Mouse (Mus musculus): ENCODE data around the gene Cdc42. TPM values are rescaled to one million over a fixed set of nuclear protein-coding genes. Genes with fewer than 3 reads are reported as not detected.

Cdc42 gene
- total RNA-seq, 2 experiments from 2014 or later: 497 to 507 TPM

DNA sequence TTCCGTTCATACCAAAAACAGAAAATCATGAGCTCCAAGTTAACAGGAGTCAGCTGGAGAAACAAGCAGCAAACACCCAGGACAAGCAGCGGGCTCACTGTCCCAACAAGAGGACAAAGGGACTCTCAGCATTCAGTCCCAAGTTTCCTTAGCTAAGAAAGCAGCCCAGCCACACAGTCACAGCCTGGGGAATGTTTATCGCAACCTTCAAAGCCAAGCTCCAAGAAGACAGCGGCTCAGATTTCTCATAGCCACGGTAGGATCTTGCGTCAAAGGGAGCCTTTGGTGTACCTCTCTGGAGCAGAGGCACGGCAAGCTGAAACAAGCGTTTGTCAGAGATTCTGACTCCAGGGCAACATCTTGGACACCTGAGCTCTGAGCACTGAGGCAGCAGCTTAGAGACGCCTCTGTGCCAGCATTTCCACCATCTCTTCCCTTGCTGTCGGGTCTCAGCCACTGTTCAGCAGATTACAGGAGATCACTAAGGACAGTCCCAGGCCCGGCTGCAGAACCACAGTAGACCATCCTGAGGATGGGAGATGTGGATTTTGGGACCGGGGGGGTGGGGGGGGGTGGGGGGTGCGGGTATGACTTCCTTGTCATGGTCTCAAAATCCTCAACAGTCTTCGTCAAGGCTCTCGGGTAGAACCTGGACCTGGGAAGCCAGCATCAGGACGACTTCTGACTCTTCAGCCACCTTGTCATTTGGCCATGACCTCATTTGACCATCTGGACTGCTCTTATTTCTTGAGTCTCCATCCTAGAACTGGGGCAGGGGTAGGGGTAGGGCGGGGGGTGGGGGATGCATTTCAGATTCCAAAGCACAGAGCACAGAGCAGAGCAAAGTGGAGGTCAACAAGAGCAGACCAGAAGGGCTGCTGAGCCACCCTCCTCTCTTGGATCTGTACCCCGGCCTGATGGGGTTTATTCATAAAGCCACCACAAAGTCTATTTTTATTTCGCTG, 18.1 kb upstream of the Cdc42 start:
- intact Hi-C loops (cut with DNase I): no loop called here
- no peak for DNase-seq (ENCODE audit: extremely low spot score in 1 of 2, low spot score in 2 of 2)

DNA sequence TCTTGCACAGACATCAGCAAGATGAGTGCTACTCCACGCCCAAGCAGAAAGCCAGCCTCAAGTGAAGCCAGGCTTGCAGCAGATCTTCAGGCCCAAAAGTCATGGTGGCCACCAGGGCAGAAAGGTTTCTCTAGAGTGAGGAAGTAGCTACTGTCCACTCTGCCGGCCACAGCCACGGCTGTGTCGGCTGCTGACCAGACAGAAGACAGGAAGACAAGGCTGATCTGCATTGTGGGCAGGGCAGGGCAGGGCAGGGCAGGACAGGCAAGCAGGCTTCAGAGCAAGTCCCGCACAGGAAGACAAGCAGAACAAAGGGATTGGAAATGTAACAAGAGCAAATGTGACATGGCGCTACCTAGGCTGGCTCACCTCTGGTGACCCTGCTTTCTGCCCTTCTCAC, 16.2 kb upstream of the Cdc42 start:
- intact Hi-C loops (cut with DNase I): no loop called here
- DNase-seq (ENCODE audit: extremely low spot score in 1 of 2, low spot score in 2 of 2): peak in 1 of 2 experiments; percentile 56

DNA sequence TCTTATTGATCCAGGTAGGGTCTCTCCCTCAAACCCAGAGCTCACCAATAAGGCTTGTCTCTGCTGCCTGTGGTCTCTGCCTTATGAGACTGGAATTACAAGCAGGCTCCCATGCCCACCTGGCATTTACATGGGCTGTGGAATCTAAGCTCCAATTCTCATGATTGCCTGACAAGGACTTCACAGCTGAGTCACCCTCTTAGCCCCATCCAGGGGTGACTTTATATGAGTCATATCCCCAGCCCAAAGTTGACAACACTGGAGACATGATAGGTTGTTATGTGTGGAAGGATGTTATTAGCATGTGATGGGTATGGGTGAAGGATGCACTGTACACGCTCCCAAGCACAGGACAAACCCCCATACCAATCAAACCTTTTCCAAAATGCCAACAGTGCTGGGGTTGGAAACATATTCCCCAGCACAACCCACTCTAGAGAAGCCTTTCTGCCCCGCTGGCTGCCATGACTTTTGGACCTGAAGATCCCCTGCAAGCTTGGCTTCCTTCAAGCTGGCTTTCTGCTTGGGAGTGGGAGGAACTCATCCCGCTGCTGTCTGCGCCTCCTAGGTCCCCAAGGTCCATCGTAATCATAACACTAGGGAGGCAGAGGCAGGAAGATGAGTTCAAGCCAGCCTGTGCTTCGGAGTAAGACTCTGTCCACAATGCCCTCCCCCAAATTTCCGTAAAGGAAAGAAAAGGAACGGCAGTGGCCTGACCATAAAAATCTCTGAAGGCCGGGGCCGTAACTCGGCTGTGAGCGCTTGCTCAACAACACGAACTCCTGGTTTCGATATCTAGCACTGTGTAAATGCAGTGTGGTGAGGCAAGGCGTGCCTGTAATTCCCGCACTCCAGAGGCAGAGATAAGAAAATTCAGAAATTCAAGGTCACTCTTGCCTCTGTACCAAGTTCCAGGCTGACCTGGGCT, 14.3 kb upstream of the Cdc42 start:
- intact Hi-C loops (cut with DNase I): no loop called here
- DNase-seq (ENCODE audit: extremely low spot score in 1 of 2, low spot score in 2 of 2): no peak

DNA sequence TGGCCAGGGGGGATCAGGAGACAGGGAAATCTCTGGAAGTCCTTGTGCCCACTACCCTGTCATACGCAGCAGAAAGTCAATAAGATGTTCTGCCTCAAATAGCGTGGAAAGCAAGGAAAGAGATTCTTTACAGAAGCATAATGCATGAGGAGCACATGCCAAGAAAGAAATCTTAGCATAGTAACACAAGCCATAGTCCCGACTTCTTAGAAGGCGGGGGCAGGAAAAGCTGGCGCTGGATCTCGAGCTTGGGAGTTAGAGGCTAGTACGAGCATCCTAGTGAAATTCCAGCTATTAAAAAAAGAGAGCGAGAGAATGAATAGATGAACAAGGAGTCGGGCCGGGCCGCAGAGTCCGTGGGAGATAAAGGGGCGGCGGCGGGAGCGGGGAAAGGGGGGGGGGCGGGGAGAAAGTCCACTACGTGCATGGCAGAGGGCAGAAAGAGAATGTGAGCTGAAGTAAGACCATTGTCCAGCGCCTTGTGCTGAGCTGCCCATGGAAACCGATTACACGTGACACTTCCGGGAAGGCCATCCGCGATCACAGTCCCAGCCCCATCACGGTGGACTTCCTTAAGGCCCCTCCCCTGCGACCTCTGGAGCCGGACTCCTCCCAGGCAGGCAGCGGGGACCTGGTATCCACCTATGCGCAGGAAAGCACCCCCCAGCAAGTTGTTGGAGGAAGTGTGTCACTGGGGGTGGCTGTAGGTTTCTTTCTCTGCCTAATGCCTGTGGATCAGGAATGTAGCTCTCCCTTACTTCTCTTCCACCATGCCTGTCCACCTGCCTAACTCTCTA, 12.6 kb upstream of the Cdc42 start:
- intact Hi-C loops (cut with DNase I): no loop called here
- peak in 1 of 2 experiments; percentile 81 for DNase-seq (ENCODE audit: extremely low spot score in 1 of 2, low spot score in 2 of 2)

DNA sequence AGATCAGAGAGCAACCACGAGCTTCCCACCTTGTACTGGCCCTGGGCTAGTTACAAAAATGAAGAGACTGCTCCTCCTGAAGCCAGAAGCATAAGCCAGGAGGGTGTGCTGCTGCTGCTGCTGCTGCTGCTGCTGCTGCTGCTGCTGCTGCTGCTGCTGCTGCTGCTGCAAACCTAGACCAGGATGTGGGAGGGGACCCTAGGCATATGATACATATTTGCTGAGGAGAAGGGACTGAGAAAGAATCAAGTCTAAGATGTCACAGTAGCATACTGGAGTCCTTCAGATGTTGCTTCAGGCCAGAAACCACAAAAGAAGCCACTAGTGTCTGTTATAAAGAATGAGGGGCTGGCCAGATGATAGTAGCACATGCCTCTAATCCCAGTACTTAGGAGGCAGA, 10.7 kb upstream of the Cdc42 start:
- intact Hi-C loops (cut with DNase I): no loop called here

DNA sequence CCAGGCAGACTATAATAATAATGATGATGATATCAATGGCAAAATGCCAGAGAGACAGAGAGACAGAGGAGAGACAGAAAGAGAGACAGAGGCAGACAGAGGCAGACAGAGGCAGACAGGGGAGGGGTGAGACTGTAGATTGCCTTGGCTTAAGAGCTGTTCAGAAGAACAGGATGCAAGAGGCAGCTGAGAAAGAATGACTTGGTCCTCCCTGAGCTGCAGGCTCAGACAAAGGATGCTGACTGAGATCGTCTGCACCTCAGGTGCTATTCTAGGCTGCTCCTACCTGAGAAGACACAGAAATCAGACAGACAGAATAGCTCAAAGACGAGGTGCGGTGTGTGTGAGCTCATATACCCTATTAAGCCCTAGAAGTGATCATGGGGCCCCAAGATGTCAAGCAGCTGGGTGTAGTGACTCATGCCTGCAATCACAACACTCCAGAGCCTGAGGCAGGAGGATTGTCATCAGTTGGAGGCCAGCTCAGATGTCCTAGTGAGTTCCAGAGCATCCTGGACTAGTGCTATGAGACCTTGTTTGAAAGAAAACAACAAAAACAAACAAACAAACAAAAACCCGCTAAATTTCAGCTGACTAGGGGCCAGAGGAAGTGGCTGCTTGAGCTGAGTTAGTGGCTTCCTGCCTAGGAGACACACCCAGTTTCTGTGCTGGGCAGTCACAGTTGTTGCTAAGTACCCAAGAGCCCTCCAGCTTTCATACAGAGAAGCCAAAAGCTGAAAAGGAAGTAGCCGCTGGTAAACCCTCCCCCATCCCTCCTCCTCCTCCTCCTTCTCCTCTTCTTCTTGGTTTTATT, 10.0 kb upstream of the Cdc42 start:
- intact Hi-C loops (cut with DNase I): no loop called here
- peak in 1 of 2 experiments; percentile 50 for DNase-seq (ENCODE audit: extremely low spot score in 1 of 2, low spot score in 2 of 2)

More for the DNA sequence above, 10.7 kb upstream of the Cdc42 start:
- no peak for DNase-seq (ENCODE audit: extremely low spot score in 1 of 2, low spot score in 2 of 2)

DNA sequence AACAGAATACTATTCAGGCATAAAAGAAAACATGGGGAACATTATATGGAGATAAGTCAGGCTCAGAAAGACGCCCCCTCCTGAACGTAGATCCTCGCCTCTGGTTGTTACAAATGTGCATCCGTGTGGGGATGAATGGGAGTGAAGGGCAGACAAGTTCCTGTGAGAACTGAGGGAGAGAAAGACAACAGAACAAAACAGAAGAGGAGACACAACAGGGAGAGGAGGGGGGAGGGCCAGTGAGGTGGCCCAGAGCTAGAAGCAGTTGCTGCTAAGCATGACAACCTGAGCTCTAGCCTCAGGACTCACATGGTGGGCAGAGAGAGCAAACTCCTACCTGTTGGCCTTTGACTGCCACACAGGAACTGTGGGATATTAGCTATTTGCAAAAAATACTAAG, 8.6 kb upstream of the Cdc42 start:
- DNase-seq (ENCODE audit: extremely low spot score in 1 of 2, low spot score in 2 of 2): no peak

DNA sequence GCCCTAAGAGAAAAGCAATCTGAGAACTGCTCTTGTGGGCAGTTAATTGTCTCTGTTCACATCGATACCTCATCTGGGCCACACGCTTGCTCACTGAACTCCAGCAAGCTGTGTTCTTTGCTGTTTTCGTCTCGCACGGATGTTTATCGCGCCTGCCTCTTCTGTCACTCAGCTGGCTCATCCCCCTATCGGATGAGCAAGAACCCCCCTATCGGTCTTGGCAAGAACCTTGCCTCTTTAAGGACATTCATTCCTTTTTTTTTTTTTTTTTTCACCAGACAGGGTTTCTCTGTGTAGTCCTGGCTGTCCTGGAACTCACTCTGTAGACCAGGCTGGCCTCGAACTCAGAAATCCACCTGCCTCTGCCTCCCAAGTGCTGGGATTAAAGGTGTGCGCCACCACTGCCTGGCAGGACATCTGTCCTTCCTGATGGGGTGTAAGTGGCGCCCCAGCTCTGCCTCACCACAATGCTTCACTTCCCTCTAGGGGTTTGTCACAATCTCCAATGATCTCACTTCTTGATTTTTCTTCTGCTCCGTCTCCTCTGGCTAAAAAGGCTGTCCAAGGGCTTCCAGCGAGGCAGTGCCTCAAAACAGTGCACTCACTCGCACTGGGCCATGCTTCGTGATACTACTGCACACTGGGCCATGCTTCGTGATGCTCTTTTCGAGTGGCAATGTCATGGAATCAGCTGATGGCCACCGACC, 8.0 kb upstream of the Cdc42 start:
- intact Hi-C loops (cut with DNase I): no loop called here
- no peak for DNase-seq (ENCODE audit: extremely low spot score in 1 of 2, low spot score in 2 of 2)

More for the DNA sequence above, 8.6 kb upstream of the Cdc42 start:
- intact Hi-C loops (cut with DNase I): no loop called here

DNA sequence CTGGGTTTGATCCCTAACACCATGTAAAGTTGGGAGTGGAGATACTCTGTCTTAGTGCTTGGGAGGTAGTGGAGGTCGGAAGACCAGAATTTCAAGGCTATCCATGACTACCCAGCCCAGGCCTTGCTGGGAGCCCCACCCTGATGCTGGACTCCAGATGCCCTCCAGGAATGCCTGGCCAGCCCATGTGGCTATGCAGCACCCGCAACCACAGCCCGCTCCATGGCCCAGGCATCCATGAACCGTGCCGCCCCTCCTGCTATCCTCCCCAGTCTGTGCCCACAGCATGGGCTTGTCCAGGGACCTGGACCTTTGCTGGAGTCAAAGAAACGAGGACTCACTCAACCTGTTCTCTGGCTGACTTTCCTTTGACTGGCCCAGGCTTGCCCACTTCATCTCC, 7.3 kb upstream of the Cdc42 start:
- intact Hi-C loops (cut with DNase I): no loop called here
- DNase-seq (ENCODE audit: extremely low spot score in 1 of 2, low spot score in 2 of 2): no peak

DNA sequence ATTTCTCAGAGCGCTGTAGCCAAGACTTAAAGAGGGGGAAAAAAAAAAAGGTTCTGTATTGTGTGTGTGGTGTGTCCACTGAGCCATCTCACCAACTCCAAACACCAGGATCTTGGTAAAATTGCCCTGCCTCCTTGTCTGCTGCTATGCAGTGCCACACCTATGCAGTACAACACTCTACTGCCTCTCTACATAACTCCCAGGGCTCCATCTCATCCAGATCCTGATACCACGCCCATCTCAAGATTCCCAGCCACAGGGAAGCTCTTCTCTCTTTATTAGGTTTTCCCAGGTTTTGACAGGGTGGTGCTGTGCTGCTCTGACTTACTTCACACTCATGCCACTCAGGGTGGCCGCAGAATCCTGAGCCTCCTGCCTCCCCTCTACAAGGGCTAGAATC, 3.5 kb upstream of the Cdc42 start:
- DNase-seq (ENCODE audit: extremely low spot score in 1 of 2, low spot score in 2 of 2): no peak
- intact Hi-C loops (cut with DNase I): no loop called here

DNA sequence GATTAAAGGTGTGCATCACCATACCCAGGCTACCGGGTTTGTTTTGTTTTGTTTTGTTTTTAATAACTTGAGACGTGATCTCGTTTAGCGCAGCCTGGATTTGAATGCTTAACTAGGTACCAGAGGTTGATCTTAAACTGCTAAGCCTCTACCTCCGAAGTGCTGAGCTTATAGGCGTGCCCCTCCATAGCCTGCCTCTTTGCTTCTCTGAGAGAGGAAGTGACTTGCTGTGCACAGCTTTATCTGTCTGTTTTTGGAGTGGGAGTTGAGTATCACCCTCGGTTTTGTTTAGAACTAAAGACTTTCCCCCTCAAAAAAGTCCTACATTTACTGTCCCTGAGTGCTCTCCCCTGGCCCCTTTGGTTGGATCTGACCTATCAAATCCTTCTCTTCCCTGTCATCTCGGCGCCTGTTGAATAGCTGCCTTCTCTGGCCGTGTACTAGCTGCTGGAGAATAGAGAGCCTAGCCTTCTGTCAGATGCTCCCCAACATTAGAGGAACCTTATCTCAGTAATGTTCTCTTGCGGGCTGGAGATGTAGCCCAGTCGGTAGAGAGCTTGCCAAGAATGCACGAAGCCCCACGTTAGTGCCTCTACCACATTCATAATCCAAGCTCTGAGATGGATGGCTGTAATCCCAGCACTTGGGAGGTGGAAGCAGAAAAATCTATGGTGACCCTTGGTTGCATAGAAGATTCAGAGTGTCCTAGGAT, 927 bp upstream of the Cdc42 start:
- DNase-seq (ENCODE audit: extremely low spot score in 1 of 2, low spot score in 2 of 2): no peak
- intact Hi-C loops (cut with DNase I): no loop called here

DNA sequence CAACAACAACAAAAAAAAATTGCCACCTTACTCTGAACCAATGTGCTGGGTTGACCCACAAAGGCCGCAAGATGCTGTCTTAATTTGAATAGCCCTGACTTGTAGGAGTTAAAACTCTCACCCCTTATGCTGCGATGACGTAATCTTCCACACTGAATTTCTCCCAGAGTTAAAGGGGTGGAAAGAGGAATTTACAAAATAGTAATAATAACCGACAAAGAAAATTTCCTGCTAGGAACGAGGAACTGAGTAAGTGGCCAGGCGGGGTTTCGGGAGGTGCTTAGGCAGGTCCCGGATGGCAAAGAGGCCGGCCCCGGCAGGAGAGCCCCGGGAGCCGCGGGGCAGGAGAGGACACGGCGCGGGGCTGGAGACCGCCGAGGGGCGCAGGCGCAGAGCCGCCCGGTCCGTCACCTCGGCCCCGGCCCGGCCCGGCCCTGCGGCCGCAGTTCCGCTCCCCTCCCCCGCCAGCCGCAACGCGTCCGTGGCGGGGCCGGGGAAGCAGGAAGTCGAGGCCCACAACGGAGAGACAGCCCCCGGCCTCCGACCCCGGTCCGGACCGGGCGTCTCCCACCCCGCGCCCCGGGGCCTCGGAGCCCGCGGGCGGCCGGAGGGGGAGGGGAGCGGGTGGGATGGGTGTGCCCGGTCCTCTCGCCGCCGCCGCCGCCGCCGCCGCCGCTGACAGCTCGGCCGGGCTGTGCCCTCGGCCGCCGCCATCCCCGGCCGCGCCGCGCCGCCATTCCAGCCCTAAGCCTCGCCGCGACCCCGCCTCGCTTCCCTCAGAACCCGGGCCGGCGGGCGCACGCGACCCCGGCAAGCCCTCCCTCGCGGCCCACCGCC, 628 bp downstream of the Cdc42 start:
- intact Hi-C loops (cut with DNase I): no loop called here
- DNase-seq (ENCODE audit: extremely low spot score in 1 of 2, low spot score in 2 of 2): peak; percentile 35 to 88

DNA sequence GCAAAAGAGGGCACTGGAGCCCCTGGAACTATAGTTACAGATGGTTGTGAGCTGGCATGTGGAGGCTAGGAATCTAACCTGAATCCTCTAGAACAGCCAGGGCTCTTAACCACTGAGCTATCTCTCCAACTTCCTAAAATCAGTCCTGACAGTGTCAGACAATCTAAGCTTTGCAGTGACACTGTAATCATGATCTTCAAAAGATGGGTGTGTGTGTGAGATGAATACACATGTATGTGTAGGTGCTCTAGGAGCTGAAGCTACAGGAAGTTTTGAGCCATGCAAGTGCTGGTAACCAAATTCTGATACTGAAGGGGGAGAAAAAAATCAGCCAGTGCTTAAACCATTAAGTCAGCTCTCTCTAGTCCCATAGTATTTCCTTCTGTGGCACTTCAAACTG, 6.9 kb downstream of the Cdc42 start:
- intact Hi-C loops (cut with DNase I): no loop called here
- DNase-seq (ENCODE audit: extremely low spot score in 1 of 2, low spot score in 2 of 2): no peak

DNA sequence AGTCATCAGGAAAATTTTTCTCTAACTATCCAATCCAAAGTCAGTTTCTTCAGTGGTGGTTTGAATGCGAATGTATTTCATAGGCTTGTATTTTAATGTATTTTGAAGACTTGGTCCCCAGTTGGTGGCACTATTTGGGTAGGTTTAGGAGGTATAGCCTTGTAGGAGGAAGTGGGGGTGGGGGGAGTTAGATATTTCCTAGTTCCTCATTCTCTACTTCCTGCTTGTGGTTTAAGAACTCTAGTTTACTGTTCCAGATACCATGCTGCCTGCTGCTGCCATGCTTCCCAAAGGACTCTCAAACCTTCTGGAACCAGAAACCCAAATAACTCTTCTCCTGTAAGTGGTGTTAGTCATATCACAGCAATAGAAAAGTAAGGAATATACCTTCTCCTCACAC, 11.7 kb downstream of the Cdc42 start:
- no peak for DNase-seq (ENCODE audit: extremely low spot score in 1 of 2, low spot score in 2 of 2)
- intact Hi-C loops (cut with DNase I): no loop called here

DNA sequence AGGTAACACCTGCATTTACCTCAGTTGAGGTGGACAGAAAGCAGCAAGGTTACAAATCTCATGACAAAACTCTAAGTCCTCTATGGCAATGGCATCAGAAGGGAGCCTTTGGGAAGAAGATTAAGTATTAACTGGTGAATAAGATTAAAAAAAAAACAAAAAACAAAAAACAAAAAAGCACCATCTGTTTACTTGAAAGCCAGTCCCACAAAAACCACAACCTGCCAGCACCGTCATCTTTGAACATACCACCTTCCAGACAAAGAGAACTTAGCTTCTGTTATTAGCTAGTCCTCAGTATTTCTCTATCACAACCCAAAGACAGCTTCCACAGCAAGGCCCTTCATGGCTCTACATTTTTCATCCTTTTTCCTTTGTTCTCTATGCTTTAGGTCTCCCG, 12.4 kb downstream of the Cdc42 start:
- intact Hi-C loops (cut with DNase I): no loop called here
- DNase-seq (ENCODE audit: extremely low spot score in 1 of 2, low spot score in 2 of 2): no peak

DNA sequence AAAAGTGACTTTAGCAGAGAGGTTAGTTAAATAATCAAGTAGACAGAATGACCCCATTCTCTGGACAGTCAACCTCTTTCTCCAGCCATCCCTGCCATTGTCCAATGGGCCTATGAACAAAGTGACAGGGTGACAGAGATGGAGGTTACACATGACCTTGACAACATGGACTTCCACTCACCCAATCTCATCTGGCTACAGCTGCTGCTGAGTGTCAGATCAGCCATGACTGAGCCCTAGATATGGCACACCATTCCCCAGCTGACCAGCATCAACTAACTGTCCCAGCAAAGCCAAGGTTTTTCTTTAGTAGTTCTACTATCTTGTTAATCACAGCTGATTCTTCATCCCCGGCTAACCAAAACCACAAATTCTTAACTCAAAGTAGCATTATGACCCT, 14.7 kb downstream of the Cdc42 start:
- DNase-seq (ENCODE audit: extremely low spot score in 1 of 2, low spot score in 2 of 2): no peak
- intact Hi-C loops (cut with DNase I): no loop called here
